Mouse (Mus musculus) forebrain, embryonic 12.5 days (tissue): ENCODE measurements around the gene Ccdc85c. TPM values are rescaled to one million over a fixed set of nuclear protein-coding genes. Genes with fewer than 3 reads are reported as not detected.

Experiments
- ATAC-seq: fragments of 200-750 bp; cut with Nextera tagmentation; 2 replicates; pipeline ENCODE4 v1.8.0; 2017; ENCODE audit warnings: moderate TSS enrichment; ENCODE audit not compliant: low FRiP score
- H3K27ac ChIP-seq: fragments of 300-500 bp; sonication (generic); 2 replicates; pipeline ENCODE4 v1.5.1; 2016; ENCODE audit warnings: mild to moderate bottlenecking
- H3K27me3 ChIP-seq: fragments of 300-500 bp; sonication (generic); 2 replicates; pipeline ENCODE4 v1.6.1; 2016; ENCODE audit warnings: mild to moderate bottlenecking
- H3K36me3 ChIP-seq: fragments of 300-500 bp; sonication (generic); replicated peaks from 2 replicates; pipeline ENCODE4 v1.6.1; 2016; ENCODE audit warnings: mild to moderate bottlenecking
- H3K4me1 ChIP-seq: fragments of 300-500 bp; sonication (generic); 2 replicates; pipeline ENCODE4 v1.6.1; 2016
- H3K4me2 ChIP-seq: fragments of 300-500 bp; sonication (generic); 2 replicates; pipeline ENCODE4 v1.6.1; 2016; ENCODE audit warnings: mild to moderate bottlenecking, moderate library complexity
- H3K4me3 ChIP-seq: fragments of 300-500 bp; sonication (generic); replicated peaks from 2 replicates; pipeline ENCODE4 v1.5.1; 2016; ENCODE audit warnings: mild to moderate bottlenecking
- H3K9ac ChIP-seq: fragments of 300-500 bp; sonication (generic); 2 replicates; pipeline ENCODE4 v1.6.1; 2016; ENCODE audit warnings: mild to moderate bottlenecking
- H3K9me3 ChIP-seq: fragments of 300-500 bp; sonication (generic); 2 replicates; pipeline ENCODE4 v1.6.1; 2016
- WGBS: fragments of 180-500 bp; shearing (Covaris S2); methylation state at CpG from one replicate; pipeline ENCODE4 v1.1.7; 2016; 5-methylcytosine and 5-hydroxymethylcytosine counted together
- polyA plus RNA-seq: library from polyadenylated mRNA; unstranded; fragments of >200 nt; fragmentation: Nextera tagmentation; extraction: Ambion mirVana; gene quantifications from 2 replicates; pipeline ENCODE4 v1.2.1, GENCODE M21; 2016

The Ccdc85c gene
- polyA plus RNA-seq, 1 experiment from 2014 or later: 10.7 TPM

DNA sequence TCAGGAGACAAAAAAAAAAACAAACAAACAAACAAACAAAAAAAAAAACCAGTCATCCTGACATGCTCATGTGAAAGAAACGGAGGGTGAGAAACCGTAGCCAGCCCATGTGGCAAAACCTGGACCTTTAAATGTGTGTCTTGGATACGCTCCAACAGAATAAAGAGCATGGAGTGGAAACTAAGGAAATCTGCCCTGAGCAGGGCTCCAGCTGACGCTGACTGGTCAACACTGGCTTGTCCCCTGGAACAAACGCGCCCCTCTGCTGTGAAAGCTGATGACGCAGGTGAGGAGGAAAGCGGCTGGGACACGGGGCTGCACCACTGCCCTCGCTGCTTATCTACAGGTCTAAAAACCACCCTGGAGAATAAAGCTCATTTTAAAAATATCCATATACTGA, 18.5 kb downstream of the Ccdc85c start:
- 51% methylated on average over 10 of the region's 10 CpGs for WGBS
- Histone ChIP-seq H3K36me3 (no peaks in the 10 kb centered on the region), H3K27ac (no peak overlapping the region), H3K27me3 (no peaks in the 10 kb centered on the region), H3K9ac (no peak overlapping the region), H3K4me2 (no peak overlapping the region), H3K4me3 (no peak overlapping the region), H3K9me3 (no peaks in the 10 kb centered on the region), H3K4me1 (peaks cover 86% of the 10 kb centered on the region)
- ATAC-seq: no peak

- Histone ChIP-seq H3K36me3 (no peaks in the 10 kb centered on the region), H3K27ac (peak overlapping the region; percentile 66), H3K9me3 (no peaks in the 10 kb centered on the region), H3K9ac (no peak overlapping the region), H3K4me1 (peaks cover 79% of the 10 kb centered on the region), H3K4me3 (no peak overlapping the region), H3K4me2 (peak overlapping the region; percentile 13), H3K27me3 (no peaks in the 10 kb centered on the region)
- ATAC-seq: no peak
- whole genome bisulfite sequencing: 20% methylated on average over 5 of the region's 5 CpGs
Measured at GRCm38 (mm10) chr12:108255960-108256359, 19.3 kb downstream of the Ccdc85c start.

DNA sequence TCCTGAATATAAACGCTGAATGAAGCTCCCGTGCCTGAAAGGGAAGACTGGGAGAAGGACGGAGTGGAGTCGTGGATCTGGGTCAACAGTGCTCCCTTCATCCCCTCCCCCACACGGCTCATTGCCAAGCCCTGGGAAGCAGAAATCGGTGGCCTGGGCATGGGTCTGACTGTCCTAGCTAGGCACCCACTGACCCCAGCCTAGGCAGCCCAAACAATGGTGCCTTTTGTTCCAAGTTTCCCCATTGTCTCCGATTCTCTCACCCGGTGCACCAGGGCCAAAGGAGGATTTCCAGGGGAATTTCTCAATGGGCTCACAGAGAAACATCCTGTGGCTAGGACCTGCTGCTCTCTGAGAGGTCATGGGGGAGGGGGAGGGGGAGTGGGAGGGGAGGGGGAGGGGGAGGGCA, 19.7 kb downstream of the Ccdc85c start:
- H3K27me3 ChIP-seq: no peaks in the 10 kb centered on the region
- no peaks in the 10 kb centered on the region for H3K9me3 ChIP-seq
- 4% methylated on average over 8 of the region's 8 CpGs for WGBS
- H3K36me3 ChIP-seq: no peaks in the 10 kb centered on the region
- H3K4me1 ChIP-seq: peaks cover 75% of the 10 kb centered on the region
- H3K27ac ChIP-seq: peak overlapping the region; percentile 66
- 0 out of 2 replicates have a peak overlapping the region, but pooled peaks have one; percentile 12 for H3K9ac ChIP-seq
- peak; percentile 44; the same call in 1 of the 2 replicates for ATAC-seq
- H3K4me3 ChIP-seq: no peak overlapping the region
- H3K4me2 ChIP-seq: peak overlapping the region; percentile 13; the same call in 1 of the 2 replicates

- no peak overlapping the region for H3K4me2 ChIP-seq
- no peak overlapping the region for H3K9ac ChIP-seq
- no peak overlapping the region for H3K27ac ChIP-seq
- 0 out of 2 replicates have a peak, but pooled peaks cover 3% of the 10 kb centered on the region for H3K36me3 ChIP-seq
- no peaks in the 10 kb centered on the region for H3K9me3 ChIP-seq
- no peaks in the 10 kb centered on the region for H3K27me3 ChIP-seq
- H3K4me1 ChIP-seq: peaks cover 68% of the 10 kb centered on the region
- WGBS: 75% methylated on average over 12 of the region's 12 CpGs
- no peak overlapping the region for H3K4me3 ChIP-seq
- no peak for ATAC-seq
Measured at GRCm38 (mm10) chr12:108253042-108253441, 22.2 kb downstream of the Ccdc85c start.

GRCm38 (mm10) chr12:108251825-108252542, 23.2 kb downstream of the Ccdc85c start:
- Histone ChIP-seq H3K4me3 (no peak overlapping the region), H3K27ac (no peak overlapping the region; the same call in 1 of the 2 replicates), H3K4me1 (peaks cover 67% of the 10 kb centered on the region), H3K36me3 (0 out of 2 replicates have a peak, but pooled peaks cover 5% of the 10 kb centered on the region), H3K27me3 (no peaks in the 10 kb centered on the region), H3K9me3 (no peaks in the 10 kb centered on the region), H3K4me2 (no peak overlapping the region), H3K9ac (no peak overlapping the region)
- 90% methylated on average over 15 of the region's 15 CpGs for WGBS
- ATAC-seq: no peak

DNA sequence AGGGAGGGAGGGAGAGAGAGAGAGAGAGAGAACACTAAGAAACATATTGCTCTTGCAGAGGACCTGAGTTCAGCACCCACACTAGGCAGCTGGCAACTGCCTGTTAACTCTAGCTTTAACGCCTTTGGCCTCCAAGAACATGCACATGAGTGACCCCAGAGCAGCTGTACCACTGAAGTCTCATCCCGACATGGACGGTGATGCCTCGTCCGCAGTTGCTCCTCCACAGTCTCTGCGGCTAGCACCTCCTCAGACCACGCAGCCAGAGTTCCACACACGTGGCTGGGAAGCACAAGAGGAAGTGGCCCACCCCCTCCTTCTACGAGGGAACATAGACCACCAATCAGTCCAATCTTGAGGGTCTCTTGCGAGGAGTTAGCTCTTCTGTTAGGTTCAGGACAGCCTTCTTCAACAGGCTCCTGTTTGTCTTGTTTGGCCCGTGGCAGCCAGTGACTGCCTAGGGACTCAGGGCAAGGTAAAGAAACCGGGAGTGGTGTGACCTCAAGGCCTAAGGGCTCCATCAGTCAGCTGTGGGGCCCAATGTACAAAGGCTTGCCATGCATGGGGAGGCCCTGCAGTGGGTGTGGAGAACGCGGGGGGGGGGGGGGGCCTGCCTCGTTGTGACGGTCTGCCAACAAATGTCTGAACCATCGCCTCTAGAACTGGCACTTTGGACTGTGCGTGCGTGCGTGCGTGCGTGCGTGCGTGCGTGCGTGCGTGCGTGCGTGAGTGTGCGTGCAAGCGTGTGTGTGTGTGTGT, 24.0 kb downstream of the Ccdc85c start:
- Histone ChIP-seq H3K36me3 (0 out of 2 replicates have a peak, but pooled peaks cover 5% of the 10 kb centered on the region), H3K9me3 (no peaks in the 10 kb centered on the region), H3K9ac (no peak overlapping the region), H3K4me2 (no peak overlapping the region), H3K27ac (no peak overlapping the region), H3K4me3 (no peak overlapping the region), H3K27me3 (no peaks in the 10 kb centered on the region), H3K4me1 (peaks cover 68% of the 10 kb centered on the region)
- no peak for ATAC-seq
- WGBS: 91% methylated on average over 31 of the region's 31 CpGs

GRCm38 (mm10) chr12:108249522-108249921, 25.7 kb downstream of the Ccdc85c start:
- 72% methylated on average over 10 of the region's 10 CpGs for WGBS
- Histone ChIP-seq H3K27me3 (no peaks in the 10 kb centered on the region), H3K9ac (no peak overlapping the region), H3K4me3 (no peak overlapping the region), H3K9me3 (no peaks in the 10 kb centered on the region), H3K4me1 (peaks cover 72% of the 10 kb centered on the region), H3K27ac (0 out of 2 replicates have a peak overlapping the region, but pooled peaks have one; percentile 19), H3K36me3 (0 out of 2 replicates have a peak, but pooled peaks cover 5% of the 10 kb centered on the region), H3K4me2 (no peak overlapping the region)
- ATAC-seq: no peak

GRCm38 (mm10) chr12:108249019-108249418, 26.2 kb downstream of the Ccdc85c start:
- 96% methylated on average over 8 of the region's 8 CpGs for WGBS
- 0 out of 2 replicates have a peak, but pooled peaks cover 5% of the 10 kb centered on the region for H3K36me3 ChIP-seq
- no peak overlapping the region for H3K4me3 ChIP-seq
- no peak overlapping the region for H3K9ac ChIP-seq
- H3K9me3 ChIP-seq: no peaks in the 10 kb centered on the region
- ATAC-seq: no peak
- peaks cover 74% of the 10 kb centered on the region for H3K4me1 ChIP-seq
- no peak overlapping the region for H3K27ac ChIP-seq
- no peaks in the 10 kb centered on the region for H3K27me3 ChIP-seq
- H3K4me2 ChIP-seq: no peak overlapping the region

- Histone ChIP-seq H3K9me3 (no peaks in the 10 kb centered on the region), H3K4me3 (no peak overlapping the region), H3K4me2 (no peak overlapping the region), H3K36me3 (0 out of 2 replicates have a peak, but pooled peaks cover 5% of the 10 kb centered on the region), H3K27ac (no peak overlapping the region), H3K9ac (no peak overlapping the region), H3K4me1 (peaks cover 75% of the 10 kb centered on the region), H3K27me3 (no peaks in the 10 kb centered on the region)
- 77% methylated on average over 10 of the region's 10 CpGs for WGBS
- ATAC-seq: no peak
Measured at GRCm38 (mm10) chr12:108246759-108247500, 28.3 kb downstream of the Ccdc85c start.

DNA sequence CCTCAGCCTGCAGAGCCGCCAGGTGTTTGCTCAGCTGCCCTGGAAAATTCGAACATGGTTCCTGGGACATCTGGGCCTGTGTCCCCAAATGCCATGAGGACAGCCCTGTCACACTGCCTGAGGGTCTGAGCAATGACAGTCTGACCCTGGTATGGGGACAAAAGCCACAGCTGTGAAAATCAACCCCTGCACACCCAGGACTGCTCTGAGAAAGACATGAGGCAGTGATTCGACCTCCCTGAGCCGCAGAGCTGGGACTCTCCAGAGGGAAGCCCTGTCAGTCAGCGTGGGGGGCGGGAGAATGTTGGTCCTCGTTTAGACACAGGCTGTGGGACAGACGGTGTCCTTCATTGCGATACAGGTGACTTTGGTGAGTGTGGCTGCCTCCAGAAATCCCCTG, 29.6 kb downstream of the Ccdc85c start:
- Histone ChIP-seq H3K4me3 (no peak overlapping the region), H3K9ac (no peak overlapping the region), H3K4me2 (no peak overlapping the region), H3K27ac (0 out of 2 replicates have a peak overlapping the region, but pooled peaks have one; percentile 84), H3K9me3 (no peaks in the 10 kb centered on the region), H3K4me1 (peaks cover 86% of the 10 kb centered on the region), H3K36me3 (0 out of 2 replicates have a peak, but pooled peaks cover 5% of the 10 kb centered on the region), H3K27me3 (no peaks in the 10 kb centered on the region)
- WGBS: 49% methylated on average over 9 of the region's 9 CpGs
- no peak for ATAC-seq

GRCm38 (mm10) chr12:108244778-108245177, 30.4 kb downstream of the Ccdc85c start:
- no peak for ATAC-seq
- Histone ChIP-seq H3K9me3 (no peaks in the 10 kb centered on the region), H3K4me2 (peak overlapping the region; percentile 25), H3K4me1 (peaks cover 87% of the 10 kb centered on the region), H3K4me3 (no peak overlapping the region), H3K27ac (peak overlapping the region; percentile 84), H3K27me3 (no peaks in the 10 kb centered on the region), H3K9ac (no peak overlapping the region; the same call in 1 of the 2 replicates), H3K36me3 (0 out of 2 replicates have a peak, but pooled peaks cover 5% of the 10 kb centered on the region)
- 3% methylated on average over 8 of the region's 8 CpGs for WGBS
